ENCODE assay signal across 27 mouse cellular contexts in genomic region chr6:128466563-128466962, GRCm38 (mm10). TPM values are rescaled to one million over a fixed set of nuclear protein-coding genes. Genes with fewer than 3 reads are reported as not detected.
DNase-seq lines count a peak whose midpoint lies in the region; ATAC-seq and TF ChIP-seq lines count a peak whose summit lies in the region.
"Had no signal": no experiment of that assay in that cellular context is flagged by ENCODE, and none has a peak within 500 bp of the region (broad histone marks: within the 10 kb centered on the region; RNA-seq: fewer than 3 reads in every experiment).

No protein-coding gene starts in this region.

- no peaks in the 10 kb centered on the region for H3K79me2 ChIP-seq in MEL (ENCODE audit: control insufficient read depth, insufficient read depth, low read length, poor library complexity)

- WGBS in liver, embryonic 13.5 days (ENCODE audit: insufficient replicate concordance), result 23% methylated on average over 3 of the region's 3 CpGs

- TF ChIP-seq CTCF in ES-Bruce4 (IDR thresholded peaks at IDR 0.05; ENCODE audit: low read depth, low read length) (no peak), MEL (IDR thresholded peaks at IDR 0.05 in 2 of 3, conservative IDR thresholded peaks at IDR 0.05 in 1 of 3; ENCODE audit: control insufficient read depth in 1 of 3, insufficient read depth in 1 of 3, low read depth in 2 of 3, low read length in 3 of 3, poor library complexity in 1 of 3, severe bottlenecking in 1 of 3) (no peak)

- H3K9me3 ChIP-seq in ES-Bruce4 (replicated peaks; ENCODE audit: control insufficient read depth, insufficient read depth, low read length, poor library complexity, severe bottlenecking) (no peaks in the 10 kb centered on the region), MEL (replicated peaks; ENCODE audit: insufficient read depth, low read length) (no peaks in the 10 kb centered on the region)
- H3K9me3 ChIP-seq in liver, embryonic 13.5 days (replicated peaks), result no peaks in the 10 kb centered on the region
- H3K9me3 ChIP-seq: embryonic facial prominence, embryonic 10.5 days; embryonic facial prominence, embryonic 15.5 days; forebrain, embryonic 12.5 days; heart, embryonic 13.5 days; hindbrain, embryonic 10.5 days; hindbrain, embryonic 15.5 days; neural tube, embryonic 12.5 days had no signal

- H3K9ac ChIP-seq in ES-Bruce4 (ENCODE audit: low read depth, poor library complexity, severe bottlenecking) (peak overlapping the region; percentile 66), MEL (ENCODE audit: control insufficient read depth, low read depth, low read length, poor library complexity, severe bottlenecking) (no peak overlapping the region)
- H3K9ac ChIP-seq in liver, embryonic 13.5 days, result no peak overlapping the region
- H3K9ac ChIP-seq: embryonic facial prominence, embryonic 15.5 days; forebrain, embryonic 12.5 days; forebrain, postnatal 0 days; heart, embryonic 13.5 days; hindbrain, embryonic 15.5 days; lung, embryonic 14.5 days; neural tube, embryonic 12.5 days had no signal

- TF ChIP-seq POLR2A in ES-Bruce4 (IDR thresholded peaks at IDR 0.05; ENCODE audit: insufficient read depth, low read length), result no peak
- TF ChIP-seq POLR2A in MEL (IDR thresholded peaks at IDR 0.05; ENCODE audit: control insufficient read depth in 1 of 2, insufficient read depth in 1 of 2, low read depth in 1 of 2, low read length in 2 of 2, poor library complexity in 1 of 2), result no peak

- peak; percentile 82 for ATAC-seq in liver, embryonic 13.5 days (ENCODE audit: low read depth)
- ATAC-seq in megakaryocyte-erythroid progenitor cell, adult 5-6 weeks (replicated peaks; ENCODE audit: low FRiP score, low TSS enrichment, poor library complexity, severe bottlenecking), result peak; percentile 77
- ATAC-seq: inflammation-experienced regulatory T-cells, adult 6 months; midbrain, embryonic 16.5 days had no signal

- H3K4me1 ChIP-seq in ES-Bruce4 (ENCODE audit: control insufficient read depth, insufficient read depth, low read length) (peaks cover 7% of the 10 kb centered on the region), MEL (ENCODE audit: control insufficient read depth in 1 of 2, insufficient read depth in 2 of 2, low read length in 2 of 2) (no peaks in the 10 kb centered on the region)
- H3K4me1 ChIP-seq in liver, embryonic 13.5 days (replicated peaks), result peaks cover 39% of the 10 kb centered on the region
- H3K4me1 ChIP-seq: embryonic facial prominence, embryonic 15.5 days; heart, embryonic 13.5 days; hindbrain, embryonic 15.5 days; neural tube, embryonic 12.5 days had no signal

- no peak for TF ChIP-seq RAD21 in MEL (IDR thresholded peaks at IDR 0.05; ENCODE audit: low read depth, low read length)

- H3K27me3 ChIP-seq in ES-Bruce4 (ENCODE audit: control insufficient read depth, insufficient read depth, low read length, poor library complexity, severe bottlenecking) (no peaks in the 10 kb centered on the region), MEL (ENCODE audit: control insufficient read depth in 1 of 2, insufficient read depth in 2 of 2, low read length in 2 of 2) (no peaks in the 10 kb centered on the region)
- H3K27me3 ChIP-seq in liver, embryonic 13.5 days, result no peaks in the 10 kb centered on the region
- H3K27me3 ChIP-seq: embryonic facial prominence, embryonic 15.5 days; forebrain, embryonic 12.5 days; heart, embryonic 13.5 days; neural tube, embryonic 12.5 days had no signal

- H3K4me3 ChIP-seq in ES-Bruce4 (ENCODE audit: low read depth, low read length), result peak overlapping the region; percentile 62
- no peak overlapping the region for H3K4me3 ChIP-seq in MEL (ENCODE audit: control insufficient read depth in 1 of 2, insufficient read depth in 1 of 2, low read depth in 2 of 2, low read length in 2 of 2)
- H3K4me3 ChIP-seq in liver, embryonic 13.5 days (replicated peaks), result no peak overlapping the region
- H3K4me3 ChIP-seq: embryonic facial prominence, embryonic 10.5 days; embryonic facial prominence, embryonic 15.5 days; forebrain, embryonic 12.5 days; heart, adult 2 months; heart, embryonic 13.5 days; hindbrain, embryonic 10.5 days; hindbrain, embryonic 15.5 days; layer of hippocampus, adult 2 months; megakaryocyte, embryonic 14.5 days; neural tube, embryonic 12.5 days had no signal

- H3K36me3 ChIP-seq in ES-Bruce4 (ENCODE audit: control insufficient read depth, insufficient read depth, low read length, poor library complexity, severe bottlenecking) (no peaks in the 10 kb centered on the region), MEL (ENCODE audit: control insufficient read depth in 1 of 2, insufficient read depth in 2 of 2, low read length in 2 of 2) (no peaks in the 10 kb centered on the region)
- no peaks in the 10 kb centered on the region for H3K36me3 ChIP-seq in liver, embryonic 13.5 days
- H3K36me3 ChIP-seq: embryonic facial prominence, embryonic 10.5 days; embryonic facial prominence, embryonic 15.5 days; forebrain, embryonic 12.5 days; heart, embryonic 13.5 days; hindbrain, embryonic 10.5 days; hindbrain, embryonic 15.5 days; neural tube, embryonic 12.5 days had no signal

- DNase-seq in MEL (ENCODE audit: low read depth, low spot score), result peak; percentile 47
- DNase-seq in liver, embryonic 13.5 days, result peak; percentile 40
- no peak for DNase-seq in lung, postnatal 14 days
- no peak for DNase-seq in lung, postnatal 4 days
- DNase-seq: cerebellum, adult 2 months; forebrain, postnatal 0 days; heart, adult 2 months; heart, postnatal 14 days; kidney, adult 11 months; kidney, postnatal 25 days; left cerebral cortex, postnatal 4 days; lung, embryonic 14.5 days had no signal

- TF ChIP-seq EP300 in ES-Bruce4 (IDR thresholded peaks at IDR 0.05; ENCODE audit: insufficient read depth, low read depth, low read length) (no peak), MEL (IDR thresholded peaks at IDR 0.05; ENCODE audit: low read depth in 1 of 2, low read length in 2 of 2) (peak; percentile 53 to 58)

- H3K27ac ChIP-seq in ES-Bruce4 (ENCODE audit: insufficient read depth, low read length), result peak overlapping the region; percentile 86
- no peak overlapping the region for H3K27ac ChIP-seq in MEL (ENCODE audit: control insufficient read depth, low read depth, low read length)
- H3K27ac ChIP-seq in liver, embryonic 13.5 days, result no peak overlapping the region
- H3K27ac ChIP-seq: embryonic facial prominence, embryonic 10.5 days; embryonic facial prominence, embryonic 15.5 days; forebrain, embryonic 12.5 days; heart, adult 2 months; heart, embryonic 13.5 days; hindbrain, embryonic 10.5 days; hindbrain, embryonic 15.5 days; layer of hippocampus, adult 2 months; neural tube, embryonic 12.5 days had no signal

- H3K4me2 ChIP-seq in liver, embryonic 13.5 days, result peak overlapping the region; percentile 10; the same call in 1 of the 2 replicates
- H3K4me2 ChIP-seq: embryonic facial prominence, embryonic 15.5 days; forebrain, embryonic 12.5 days; heart, embryonic 13.5 days; hindbrain, embryonic 15.5 days; lung, embryonic 14.5 days; neural tube, embryonic 12.5 days had no signal

TF ChIP-seq in MEL, 35 proteins besides CTCF, POLR2A, EP300 and RAD21:
- TF ChIP-seq ELF1 (IDR thresholded peaks at IDR 0.05; ENCODE audit: low read depth, low read length) (no peak), UBTF (IDR thresholded peaks at IDR 0.05; ENCODE audit: borderline replicate concordance, insufficient read depth, low read depth, low read length) (no peak), JUND (IDR thresholded peaks at IDR 0.05; ENCODE audit: low read depth, low read length) (no peak), USF1 (IDR thresholded peaks at IDR 0.05; ENCODE audit: low read depth, low read length) (no peak), MYB (IDR thresholded peaks at IDR 0.05; ENCODE audit: low read depth, low read length) (no peak), GATA1 (IDR thresholded peaks at IDR 0.05; ENCODE audit: low read depth, low read length) (peak; percentile 59), ZNF384 (IDR thresholded peaks at IDR 0.05; ENCODE audit: low read depth, low read length) (no peak), TCF12 (IDR thresholded peaks at IDR 0.05; ENCODE audit: low read depth, low read length) (peak; percentile 65), TAL1 (IDR thresholded peaks at IDR 0.05; ENCODE audit: low read length) (peak; percentile 16; the same call in 1 of the 2 replicates), MXI1 (IDR thresholded peaks at IDR 0.05; ENCODE audit: low read depth, low read length) (no peak)

RNA-seq across cellular contexts. Expression of gene Fkbp4, which starts 28.1 kb away (rescaled TPM):
- polyA plus RNA-seq in ES-Bruce4 (2011; ENCODE audit: insufficient read depth, insufficient read length, low read depth, missing spikeins) (411 and 413 TPM in 2 replicates), MEL (2012; ENCODE audit: insufficient read depth in 1 of 2, insufficient read length in 2 of 2, low read depth in 1 of 2, low replicate concordance in 2 of 2, missing spikeins in 1 of 2) (100 to 1,000 TPM; 426 to 934 TPM)
- total RNA-seq in MEL (2012; rRNA removed), result 332 and 333 TPM in 2 replicates
- 273 and 316 TPM in 2 replicates for polyA plus RNA-seq in liver, embryonic 13.5 days (2015; fragmentation: Nextera tagmentation; extraction: Ambion mirVana)
- 234 and 279 TPM in 2 replicates for total RNA-seq in megakaryocyte-erythroid progenitor cell, adult 5-6 weeks (2014; fragmentation: Nextera tagmentation)
- 419 and 525 TPM in 2 replicates for total RNA-seq in megakaryocyte-erythroid progenitor cell, adult 5-6 weeks (2017)

RNA-seq across cellular contexts. Expression of gene Itfg2, which starts 41.8 kb away (rescaled TPM):
- polyA plus RNA-seq in ES-Bruce4 (2011; ENCODE audit: insufficient read depth, insufficient read length, low read depth, missing spikeins) (16.3 and 21.6 TPM in 2 replicates), MEL (2012; ENCODE audit: insufficient read depth in 1 of 2, insufficient read length in 2 of 2, low read depth in 1 of 2, low replicate concordance in 2 of 2, missing spikeins in 1 of 2) (10 to 100 TPM in 1 of 2 experiments, not detected in 1; 44.8 TPM)
- 16.6 and 17.8 TPM in 2 replicates for total RNA-seq in MEL (2012; rRNA removed)
- 13.4 and 16.1 TPM in 2 replicates for polyA plus RNA-seq in liver, embryonic 13.5 days (2015; fragmentation: Nextera tagmentation; extraction: Ambion mirVana)
- 39.1 and 52.6 TPM in 2 replicates for total RNA-seq in megakaryocyte-erythroid progenitor cell, adult 5-6 weeks (2014; fragmentation: Nextera tagmentation)
- 19.3 and 24.7 TPM in 2 replicates for total RNA-seq in megakaryocyte-erythroid progenitor cell, adult 5-6 weeks (2017)

RNA-seq across cellular contexts. Expression of gene Pzp, which starts 60.0 kb away (rescaled TPM):
- polyA plus RNA-seq in ES-Bruce4 (2011; ENCODE audit: insufficient read depth, insufficient read length, low read depth, missing spikeins), result 0.94 and 2.6 TPM in 2 replicates
- total RNA-seq in MEL (2012; rRNA removed), result not detected in 2 replicates
- polyA plus RNA-seq in MEL (2012; ENCODE audit: insufficient read depth in 1 of 2, insufficient read length in 2 of 2, low read depth in 1 of 2, low replicate concordance in 2 of 2, missing spikeins in 1 of 2), result not detected
- polyA plus RNA-seq in liver, embryonic 13.5 days (2015; fragmentation: Nextera tagmentation; extraction: Ambion mirVana), result 64.5 and 76.6 TPM in 2 replicates
- total RNA-seq in megakaryocyte-erythroid progenitor cell, adult 5-6 weeks (2014; fragmentation: Nextera tagmentation), result not detected in 2 replicates
- total RNA-seq in megakaryocyte-erythroid progenitor cell, adult 5-6 weeks (2017), result not detected in 2 replicates
- total RNA-seq: forebrain, postnatal 0 days; layer of hippocampus, adult 2 months; layer of hippocampus, postnatal 25 days had no signal
- polyA plus RNA-seq: cerebellum, adult 2 months; embryonic facial prominence, embryonic 10.5 days; forebrain, postnatal 0 days; hindbrain, embryonic 10.5 days; inflammation-experienced regulatory T-cells, adult 6 months; midbrain, embryonic 16.5 days; neural tube, embryonic 12.5 days; thymus, postnatal 0 days had no signal

Comparison
In these comparisons a context has a peak if more than half of its experiments do, and no peak if none do; other contexts are left out.
1. DNase-seq: peak in MEL (single experiment) and liver, embryonic 13.5 days (single experiment); none in lung, postnatal 14 days (single experiment) and lung, postnatal 4 days (0 of 2).
2. RNA of gene Pzp, which starts 60.0 kb away (polyA plus RNA-seq): 64.5 to 76.6 TPM in liver, embryonic 13.5 days; 0.94 to 2.6 TPM in ES-Bruce4 and not detected in MEL; every median in the first group is over 10 times any median in the second.